Mouse (Mus musculus): Measurements from ENCODE around the gene Stard7.

Gene Stard7

DNA sequence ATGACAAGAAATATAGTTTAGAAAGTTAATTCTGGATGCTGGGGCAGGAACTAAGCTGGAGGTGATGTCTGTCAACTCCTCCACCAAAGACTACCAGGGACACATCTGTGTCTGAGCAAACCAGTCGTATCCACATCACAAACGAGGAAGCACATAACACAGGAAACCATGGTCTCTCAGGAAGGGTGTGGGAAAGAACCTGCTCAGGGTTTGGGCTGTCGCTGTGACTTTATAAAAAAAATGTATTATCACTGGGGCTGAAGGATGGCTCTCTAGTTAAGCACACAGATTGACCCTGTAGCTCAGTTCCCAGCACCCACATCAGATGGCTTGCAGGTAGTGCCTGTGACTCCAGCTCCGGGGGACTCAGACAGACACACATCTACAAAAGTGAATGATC, 49.1 kb downstream of the Stard7 start:
- no peak for ATAC-seq (ENCODE audit: low TSS enrichment)

DNA sequence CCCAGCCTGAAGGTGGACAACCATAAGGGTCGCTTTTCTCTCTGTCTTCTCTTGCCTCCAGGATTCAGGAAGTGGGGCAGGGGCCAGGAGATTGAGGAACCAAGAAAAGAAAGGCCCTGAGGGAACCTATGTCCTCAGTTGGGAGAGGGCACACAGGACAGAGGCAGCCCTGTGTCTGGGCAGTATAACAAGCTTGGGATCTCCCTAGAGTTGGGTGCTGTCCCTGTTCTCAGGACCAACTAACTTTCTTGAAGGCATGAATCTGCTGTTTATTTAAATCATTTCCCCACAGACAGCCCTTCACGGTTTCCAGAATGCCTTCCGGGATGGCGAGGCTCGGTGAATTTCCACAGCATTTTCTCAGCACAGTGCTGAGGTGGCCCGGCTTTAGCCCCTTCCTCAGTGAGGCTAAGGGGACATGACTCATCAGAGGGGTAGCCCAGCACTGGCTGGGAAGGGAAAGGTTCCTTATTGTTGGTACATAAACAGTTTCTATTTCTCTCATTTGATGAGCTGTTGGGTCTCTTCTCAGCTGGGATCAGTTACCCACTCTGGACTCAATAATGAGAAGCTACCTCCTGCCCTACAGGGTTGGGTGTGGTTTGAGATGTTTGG, 52.8 kb downstream of the Stard7 start:
- no peak for ATAC-seq (ENCODE audit: low TSS enrichment)

DNA sequence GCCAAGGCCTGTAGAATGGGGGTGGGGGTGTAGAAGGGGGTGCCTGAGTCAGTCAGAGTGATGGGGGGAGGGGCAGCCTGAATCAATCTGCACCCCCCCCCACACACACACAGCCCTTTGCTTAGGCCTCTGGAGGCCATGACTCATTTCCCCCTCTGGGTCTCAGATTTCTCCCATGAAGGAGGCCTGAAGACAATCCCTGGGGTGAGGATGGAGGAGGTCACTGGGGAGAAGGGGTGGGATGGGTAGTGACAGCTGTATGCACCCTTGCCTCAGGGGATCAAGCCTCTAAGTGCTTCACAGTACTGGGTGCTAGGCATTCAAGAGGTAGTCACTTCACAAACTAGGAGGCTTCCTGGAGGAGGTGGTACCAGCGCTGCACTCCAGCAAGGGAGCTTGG, 53.6 kb downstream of the Stard7 start:
- ATAC-seq (ENCODE audit: low TSS enrichment): no peak

DNA sequence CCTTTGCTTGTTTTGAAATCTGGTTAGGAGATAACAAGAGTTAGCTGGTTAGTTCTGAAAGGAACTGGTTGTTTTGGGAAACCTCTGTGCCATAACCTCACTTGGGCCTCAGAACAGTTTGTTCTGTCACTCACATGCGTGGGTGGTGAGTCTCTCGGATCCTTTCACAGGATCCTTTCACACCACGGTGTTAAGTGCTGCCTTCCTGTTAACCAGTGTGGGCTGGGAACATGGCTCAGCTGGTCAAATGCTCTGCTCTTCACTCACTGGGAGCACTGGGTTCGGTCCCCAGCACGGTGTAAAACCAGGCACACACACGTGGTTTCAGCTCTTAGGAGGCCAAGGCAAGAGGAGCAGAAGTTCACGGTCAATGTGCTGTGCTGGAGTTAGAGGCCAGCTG, 54.4 kb downstream of the Stard7 start:
- no peak for ATAC-seq (ENCODE audit: low TSS enrichment)

DNA sequence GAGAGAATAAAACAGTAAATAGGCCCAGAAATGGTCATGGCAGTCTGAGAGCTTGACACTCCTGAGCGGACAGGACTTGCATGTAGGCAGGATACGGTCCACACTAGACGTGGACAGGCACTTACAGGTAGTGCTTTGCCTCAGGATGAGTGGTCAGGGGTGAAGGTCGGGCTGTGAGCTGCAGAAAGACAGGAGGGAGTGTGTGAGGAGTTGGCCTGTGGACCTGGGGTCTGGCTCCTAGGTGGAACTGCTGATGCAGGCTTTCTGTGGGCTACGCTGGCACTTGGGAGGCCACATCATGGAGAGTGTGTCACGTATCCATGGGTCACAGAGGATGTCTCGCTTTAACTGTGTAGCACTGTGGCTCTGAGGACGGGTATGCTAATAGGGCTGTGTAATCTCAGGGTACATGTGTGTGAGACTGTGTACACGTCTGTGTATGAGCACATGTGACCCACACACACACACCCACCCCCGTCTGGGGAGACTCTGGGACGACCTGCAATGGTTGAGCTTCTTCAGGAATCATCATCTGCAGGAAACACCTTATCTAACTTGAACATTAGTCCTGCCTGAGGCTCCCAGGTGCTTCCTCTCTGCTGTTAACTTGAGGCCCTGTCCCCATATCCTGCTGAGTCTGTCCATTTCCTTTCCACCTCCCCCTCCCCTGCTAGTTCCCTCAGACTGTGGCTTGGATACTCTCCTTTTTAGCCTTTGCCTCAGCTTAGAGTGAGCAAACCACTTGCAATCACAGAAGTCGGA, 58.3 kb downstream of the Stard7 start:
- ATAC-seq (ENCODE audit: low TSS enrichment): no peak

DNA sequence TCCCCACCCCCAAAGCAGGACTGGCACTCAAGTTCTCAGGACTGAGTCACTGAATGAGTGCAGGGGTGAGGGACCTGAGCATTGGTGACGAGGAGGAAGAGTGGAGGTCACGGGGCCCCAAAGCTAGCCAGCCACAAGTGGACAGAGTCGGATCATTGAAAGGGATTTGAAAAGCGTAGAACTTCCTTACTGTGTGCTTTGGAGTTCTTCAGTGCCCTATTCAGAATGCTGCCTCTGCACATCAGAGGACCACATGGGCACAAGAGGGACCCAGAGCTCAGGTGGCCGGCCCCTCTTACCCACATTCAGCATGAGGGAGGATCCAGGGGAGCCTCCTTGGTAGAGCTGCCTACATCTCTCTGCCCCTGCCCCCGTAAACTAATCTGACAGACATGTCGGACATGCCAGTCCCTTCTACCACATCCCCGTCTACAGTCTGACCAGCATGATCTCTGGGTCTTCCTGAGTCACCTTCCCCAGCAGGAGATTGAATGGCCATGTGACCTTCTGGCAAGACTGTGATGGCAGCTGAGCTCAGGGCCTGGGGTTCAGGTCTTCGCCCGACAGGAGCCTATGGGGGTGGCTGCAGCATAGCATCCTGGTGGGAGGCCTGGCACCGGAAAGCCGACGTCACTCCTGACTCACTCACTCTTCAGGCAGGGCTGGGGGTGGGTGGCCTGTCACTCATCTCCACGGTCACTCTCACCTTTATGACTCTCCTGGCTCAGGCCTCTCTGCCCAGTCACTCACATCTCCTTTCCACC, 63.0 kb downstream of the Stard7 start:
- no peak for ATAC-seq (ENCODE audit: low TSS enrichment)

DNA sequence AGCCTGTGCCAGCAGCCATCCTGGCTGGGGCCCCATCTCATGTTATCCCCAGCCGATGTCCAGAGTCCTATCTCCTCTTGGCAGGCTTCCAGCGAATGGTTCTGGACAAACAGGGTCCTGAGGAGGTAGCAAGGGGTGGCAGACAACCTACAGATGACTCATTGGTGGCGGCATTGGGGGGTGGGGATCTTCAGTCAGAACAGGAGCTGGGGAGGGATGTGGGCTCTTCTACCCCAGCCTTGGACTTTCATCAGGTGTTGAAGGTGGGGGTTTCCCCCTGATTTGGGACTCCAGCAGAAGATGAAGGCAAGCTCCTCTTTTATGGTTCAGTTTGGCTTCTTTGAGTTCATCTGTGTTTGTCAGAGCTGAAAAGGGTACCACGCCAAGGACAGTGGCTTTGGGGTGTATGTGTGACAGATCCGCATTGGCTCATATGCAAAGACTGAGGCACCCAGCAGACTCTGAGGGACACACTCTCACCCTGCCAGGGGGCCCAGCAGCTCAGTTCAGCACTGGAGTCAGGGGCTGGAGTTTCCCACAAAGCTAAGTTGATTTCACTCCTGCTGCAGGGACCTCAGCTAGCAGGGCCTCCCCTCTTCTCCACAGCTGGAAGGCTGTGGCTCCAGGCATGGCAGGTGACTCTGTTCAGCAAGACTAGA, 64.1 kb downstream of the Stard7 start:
- ATAC-seq (ENCODE audit: low TSS enrichment): no peak

DNA sequence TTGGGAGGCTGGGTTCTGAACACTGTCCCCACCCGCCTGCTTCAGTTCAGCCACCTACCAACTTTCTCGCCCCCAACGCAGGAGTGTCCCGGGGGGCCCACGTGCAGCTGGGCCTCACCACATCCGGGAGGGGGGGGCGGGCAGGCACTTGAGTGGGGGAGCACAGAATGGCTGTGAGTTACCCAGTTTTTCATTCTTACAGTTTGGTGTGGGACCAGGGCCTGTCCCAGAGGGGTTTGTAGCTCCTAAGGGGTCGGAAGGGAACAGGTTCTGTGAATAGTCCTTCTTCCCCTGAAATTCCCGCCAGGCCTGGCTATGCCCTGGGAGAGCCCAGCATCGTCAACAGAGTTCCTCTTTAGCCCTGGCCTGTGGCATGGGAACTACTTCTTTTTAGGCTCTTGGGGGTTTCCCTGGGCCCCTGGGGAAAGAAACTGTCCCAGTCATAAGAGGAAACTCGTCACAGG, 65.1 kb downstream of the Stard7 start:
- no peak for ATAC-seq (ENCODE audit: low TSS enrichment)

DNA sequence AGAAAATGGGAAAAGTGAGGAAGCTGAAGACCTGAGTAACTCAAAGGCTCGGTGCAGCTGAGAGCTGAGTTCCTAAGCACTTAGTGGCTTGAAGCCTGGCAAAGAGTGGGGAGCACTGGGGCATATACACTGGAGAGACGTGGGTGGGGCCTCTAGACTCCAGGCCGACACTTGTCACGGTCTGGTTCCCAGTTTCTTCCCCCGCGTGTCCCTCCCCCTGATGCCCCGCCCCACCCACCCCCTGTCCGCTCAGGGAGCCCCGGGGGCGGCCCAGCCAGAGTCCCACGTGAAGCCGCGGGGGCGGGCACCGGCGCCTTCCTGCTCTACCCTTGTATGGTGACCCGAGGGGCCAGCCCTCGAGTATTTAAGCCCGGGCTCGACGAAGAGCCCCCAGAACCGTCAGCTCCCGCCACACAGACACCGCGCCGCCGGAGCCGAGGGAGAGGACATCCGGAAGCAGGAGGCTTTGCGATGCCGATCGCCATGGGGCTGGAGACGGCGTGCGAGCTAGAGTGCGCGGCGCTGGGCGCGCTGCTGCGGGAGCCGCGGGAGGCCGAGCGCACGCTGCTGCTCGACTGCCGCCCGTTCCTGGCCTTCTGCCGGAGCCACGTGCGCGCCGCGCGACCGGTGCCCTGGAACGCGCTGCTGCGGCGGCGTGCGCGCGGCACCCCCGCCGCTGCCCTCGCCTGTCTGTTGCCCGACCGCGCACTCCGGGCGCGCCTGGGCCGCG, 65.9 kb downstream of the Stard7 start, which contains the start of gene Dusp2:
Gene Dusp2, plus strand, starts transcription at position 393 of the 730 bp plus-strand sequence.
- ATAC-seq (ENCODE audit: low TSS enrichment): peak; percentile 81

DNA sequence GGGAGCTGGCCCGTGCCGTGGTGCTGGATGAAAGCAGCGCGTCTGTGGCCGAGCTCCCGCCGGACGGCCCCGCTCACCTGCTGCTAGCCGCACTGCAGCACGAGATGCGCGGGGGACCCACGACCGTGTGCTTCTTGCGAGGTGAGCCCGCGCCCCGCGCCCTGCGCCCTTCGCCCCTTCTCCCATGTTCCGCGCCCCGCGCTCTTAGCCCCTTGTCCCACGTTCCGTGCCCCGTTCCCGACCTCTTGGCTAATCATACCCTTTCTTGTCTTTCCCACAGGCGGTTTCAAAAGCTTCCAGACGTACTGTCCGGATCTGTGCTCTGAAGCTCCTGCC, 66.4 kb downstream of the Stard7 start:
- no peak for ATAC-seq (ENCODE audit: low TSS enrichment)

DNA sequence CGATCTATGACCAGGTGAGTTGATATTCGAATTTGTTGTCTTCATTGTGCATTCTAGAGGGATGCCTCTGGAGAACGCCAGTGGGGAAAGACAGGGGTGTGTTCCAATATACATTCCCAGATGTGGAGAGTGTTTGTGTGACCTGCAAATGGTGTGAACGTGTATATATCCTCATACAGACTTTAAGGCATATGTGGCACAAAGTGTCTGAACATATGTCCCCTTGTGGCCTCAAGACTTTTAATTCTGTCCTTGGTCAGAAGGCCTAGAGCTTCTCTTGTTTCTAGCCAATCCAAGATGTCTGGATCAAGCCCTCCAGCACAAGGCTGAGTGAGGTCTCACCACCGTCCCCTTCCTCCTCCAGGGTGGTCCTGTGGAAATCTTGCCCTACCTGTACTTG, 66.9 kb downstream of the Stard7 start:
- ATAC-seq (ENCODE audit: low TSS enrichment): no peak

DNA sequence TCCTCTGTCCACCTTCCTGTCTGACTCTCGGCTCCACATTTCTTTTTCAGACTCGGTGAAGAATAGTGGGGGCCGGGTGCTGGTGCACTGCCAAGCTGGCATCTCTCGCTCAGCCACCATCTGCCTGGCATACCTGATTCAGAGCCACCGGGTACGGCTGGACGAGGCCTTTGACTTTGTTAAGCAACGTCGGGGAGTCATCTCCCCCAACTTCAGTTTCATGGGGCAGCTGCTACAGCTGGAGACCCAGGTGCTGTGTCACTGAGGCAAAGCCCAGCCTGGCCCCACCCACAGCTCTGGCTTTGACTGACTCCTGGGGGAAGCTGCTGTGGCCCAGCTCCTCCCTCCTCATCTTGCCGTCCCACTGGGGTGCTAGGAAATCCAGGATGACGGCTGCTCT, 67.5 kb downstream of the Stard7 start:
- ATAC-seq (ENCODE audit: low TSS enrichment): no peak

DNA sequence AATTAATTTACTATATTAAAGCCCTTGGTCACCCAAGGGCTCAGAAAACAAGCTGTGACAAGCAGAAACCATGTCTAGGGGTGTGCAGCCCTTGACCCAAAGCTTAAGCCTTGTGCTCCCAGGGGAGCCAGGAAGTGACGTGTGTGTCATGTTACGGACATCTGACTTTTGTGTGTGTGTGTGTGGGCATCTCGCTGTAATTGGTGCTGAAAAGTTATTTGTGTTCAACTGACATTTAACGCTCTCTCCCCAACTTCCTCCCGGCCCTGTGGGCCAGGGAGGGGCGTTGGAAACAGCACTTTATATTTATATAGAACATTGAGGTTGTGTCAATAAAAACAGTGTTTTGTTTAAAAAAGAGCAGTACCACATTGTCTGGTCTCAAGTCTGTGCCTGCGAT, 68.0 kb downstream of the Stard7 start:
- ATAC-seq (ENCODE audit: low TSS enrichment): no peak

DNA sequence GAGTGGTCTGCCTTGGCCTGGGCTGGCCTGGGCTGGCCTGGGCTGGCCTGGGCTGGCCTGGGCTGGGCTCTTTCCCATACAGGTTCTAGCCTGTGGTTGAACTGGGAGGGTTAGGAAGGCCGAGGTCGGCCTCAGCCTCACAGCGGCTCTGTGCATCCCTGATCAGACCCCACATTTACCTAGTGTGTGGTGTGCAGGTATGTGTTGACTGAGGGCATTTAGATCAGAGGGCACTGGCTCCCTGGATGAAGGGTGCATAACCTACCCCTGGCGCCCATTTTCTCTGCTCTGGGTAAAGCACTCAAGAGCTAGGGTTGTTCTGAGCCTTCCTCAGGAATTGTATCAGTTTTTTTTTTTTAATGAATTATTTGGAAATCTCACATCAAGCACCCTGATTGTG, 68.4 kb downstream of the Stard7 start, which contains the start of gene Astl:
Gene Astl, plus strand, starts transcription at position 224 of the 400 bp plus-strand sequence.
- no peak for ATAC-seq (ENCODE audit: low TSS enrichment)

DNA sequence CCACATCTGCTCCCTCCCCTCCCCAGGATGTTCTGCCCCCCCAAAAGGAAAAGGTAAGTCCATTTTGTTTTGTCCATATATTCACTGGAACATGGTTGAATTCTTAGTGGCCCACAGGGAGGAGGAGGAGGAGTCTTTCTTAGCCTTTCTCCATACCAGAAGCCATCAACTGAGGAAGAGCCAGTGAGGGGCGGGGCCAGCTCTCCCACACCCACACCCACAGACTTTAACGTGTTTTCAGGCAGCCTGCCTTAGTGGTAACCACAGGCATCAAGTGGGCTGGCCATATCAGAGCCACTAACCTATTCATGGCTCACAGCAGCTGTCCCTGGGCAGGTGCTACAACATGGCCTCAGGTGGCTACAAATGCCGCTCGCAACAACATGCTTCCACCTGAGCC, 68.8 kb downstream of the Stard7 start:
- ATAC-seq (ENCODE audit: low TSS enrichment): no peak

DNA sequence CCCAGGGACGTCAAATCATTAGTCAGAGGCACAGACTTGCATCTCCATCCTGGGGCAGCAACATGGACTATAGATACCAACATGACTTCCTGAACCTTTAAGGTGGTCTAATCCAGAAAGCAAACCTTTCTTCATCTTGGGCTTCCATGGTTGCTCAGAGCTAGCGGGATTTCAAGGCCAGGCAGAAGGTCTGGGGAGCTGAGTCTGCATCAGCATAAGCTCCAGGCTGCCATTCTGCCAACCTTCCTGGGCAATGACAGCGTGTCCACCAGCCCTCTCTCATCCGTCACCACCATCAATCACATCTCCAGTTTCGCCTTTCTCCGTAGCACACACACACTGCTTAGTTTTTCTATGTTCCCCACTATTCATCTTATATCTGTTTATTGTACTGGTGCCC, 69.2 kb downstream of the Stard7 start:
- ATAC-seq (ENCODE audit: low TSS enrichment): no peak

DNA sequence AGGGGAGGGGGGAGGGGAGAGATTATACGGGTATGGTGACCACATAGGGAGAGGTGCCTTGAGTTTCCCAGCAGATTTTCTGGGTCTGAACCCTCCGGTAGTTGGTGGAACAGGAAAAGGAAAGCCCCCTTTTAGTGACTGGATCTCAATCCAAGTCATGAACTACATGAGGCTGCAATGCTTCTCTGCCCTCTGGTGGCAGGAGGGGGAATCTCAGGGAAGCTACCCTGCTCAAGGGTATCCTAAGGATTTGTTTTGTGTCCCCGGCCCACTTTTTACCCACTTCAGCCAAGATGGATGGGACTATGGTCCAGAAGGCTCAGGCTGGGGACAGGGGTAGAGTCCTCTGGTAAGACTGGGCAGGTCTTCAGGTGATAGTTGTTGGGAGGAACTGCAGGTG, 71.1 kb downstream of the Stard7 start:
- 0 out of 2 replicates have a peak, but pooled peaks have one; percentile 51 for ATAC-seq (ENCODE audit: low TSS enrichment)

DNA sequence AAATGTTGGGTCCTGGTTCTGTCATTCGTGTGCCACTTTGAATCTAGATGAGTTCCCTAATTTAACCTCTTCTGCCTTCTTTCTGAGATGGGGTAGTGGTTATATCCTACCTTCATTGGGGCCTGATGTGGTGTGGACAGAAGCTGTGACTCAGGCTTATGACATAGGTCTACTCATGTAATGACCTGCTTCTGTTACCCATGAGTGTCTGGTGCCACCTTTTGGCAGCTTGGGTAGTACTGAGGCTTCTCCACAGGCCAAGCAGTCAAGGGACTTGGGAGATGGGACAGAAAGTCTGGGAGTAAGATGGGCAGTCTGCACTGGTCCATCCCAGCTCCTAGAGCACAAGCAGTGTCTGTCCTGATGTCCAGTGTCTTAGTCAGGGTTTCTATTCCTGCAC, 76.3 kb downstream of the Stard7 start:
- ATAC-seq (ENCODE audit: low TSS enrichment): no peak

DNA sequence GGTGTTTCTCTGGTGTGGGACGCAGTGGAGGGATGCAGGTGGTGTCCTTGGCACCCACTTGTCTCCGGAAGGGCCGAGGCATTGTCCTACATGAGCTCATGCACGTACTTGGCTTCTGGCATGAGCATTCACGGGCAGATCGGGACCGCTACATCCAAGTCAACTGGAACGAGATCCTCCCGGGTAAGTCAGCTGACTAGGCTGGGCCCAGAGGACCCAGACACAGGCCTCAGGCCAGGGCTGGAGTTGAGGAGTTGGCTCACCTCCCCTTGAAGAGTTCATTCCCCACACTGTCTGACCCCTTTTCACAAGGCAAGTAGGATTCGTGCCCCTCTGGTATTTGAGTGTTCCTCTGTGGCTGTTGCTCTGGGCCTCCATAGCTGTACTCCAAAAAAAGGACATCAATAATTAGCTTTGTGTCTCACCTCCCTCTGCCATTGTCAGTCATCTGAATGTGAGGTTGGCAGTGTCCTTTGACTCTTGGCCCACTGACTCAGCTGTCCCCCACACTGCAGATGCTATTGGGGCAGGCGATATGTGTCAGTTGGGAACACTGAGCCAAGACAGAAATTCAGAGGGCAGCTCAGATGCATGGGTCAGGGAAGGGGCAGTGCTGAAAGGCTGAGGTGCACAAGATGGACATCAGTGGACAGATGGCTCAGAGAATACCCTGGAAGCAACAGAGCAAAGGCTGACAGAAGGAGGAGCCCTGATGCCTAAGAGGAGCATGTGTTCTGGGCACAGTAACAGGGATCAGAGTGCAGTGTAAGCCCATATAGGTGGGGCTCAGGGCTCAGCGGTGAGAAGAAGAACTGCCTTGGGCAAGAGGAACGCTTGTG, 77.3 kb downstream of the Stard7 start:
- no peak for ATAC-seq (ENCODE audit: low TSS enrichment)
